Mouse (Mus musculus) heart, embryonic 15.5 days (tissue): ENCODE results near the gene B4galnt1. TPM values are rescaled to one million over a fixed set of nuclear protein-coding genes. Genes with fewer than 3 reads are reported as not detected.

Source experiments
- ATAC-seq: fragments of 200-750 bp; cut with Nextera tagmentation; replicated peaks from 2 replicates; pipeline ENCODE4 v1.8.0; 2017; ENCODE audit warnings: low read depth, moderate TSS enrichment; ENCODE audit not compliant: insufficient number of reproducible peaks, insufficient read depth, low FRiP score
- H3K27ac ChIP-seq: fragments of 300-500 bp; sonication (generic); 2 replicates; pipeline ENCODE4 v1.5.1; 2015; ENCODE audit warnings: mild to moderate bottlenecking, inconsistent platforms
- H3K27me3 ChIP-seq: fragments of 300-500 bp; sonication (generic); 2 replicates; pipeline ENCODE4 v1.6.1; 2015; ENCODE audit warnings: inconsistent platforms
- H3K36me3 ChIP-seq: fragments of 300-500 bp; sonication (generic); 2 replicates; pipeline ENCODE4 v1.6.1; 2015; ENCODE audit warnings: mild to moderate bottlenecking, inconsistent platforms
- H3K4me1 ChIP-seq: fragments of 300-500 bp; sonication (generic); replicated peaks from 2 replicates; pipeline ENCODE4 v1.6.1; 2015; ENCODE audit warnings: inconsistent platforms
- H3K4me2 ChIP-seq: fragments of 300-500 bp; sonication (generic); 2 replicates; pipeline ENCODE4 v1.6.1; 2015; ENCODE audit warnings: inconsistent platforms, mild to moderate bottlenecking, moderate library complexity
- H3K4me3 ChIP-seq: fragments of 300-500 bp; sonication (generic); 2 replicates; pipeline ENCODE4 v1.5.1; 2015; ENCODE audit warnings: mild to moderate bottlenecking, inconsistent platforms
- H3K9ac ChIP-seq: fragments of 300-500 bp; sonication (generic); 2 replicates; pipeline ENCODE4 v1.6.1; 2015; ENCODE audit warnings: mild to moderate bottlenecking, inconsistent platforms
- H3K9me3 ChIP-seq: fragments of 300-500 bp; sonication (generic); replicated peaks from 2 replicates; pipeline ENCODE4 v1.6.1; 2016; ENCODE audit warnings: inconsistent platforms
- WGBS: fragments of 180-500 bp; shearing (Covaris S2); methylation state at CpG from one replicate; pipeline ENCODE4 v1.1.7; 2015; ENCODE audit warnings: mixed read lengths; 5-methylcytosine and 5-hydroxymethylcytosine counted together
- polyA plus RNA-seq: library from polyadenylated mRNA; unstranded; fragments of >200 nt; fragmentation: Nextera tagmentation; extraction: Ambion mirVana; gene quantifications from 2 replicates; pipeline ENCODE4 v1.2.1, GENCODE M21; 2015

B4galnt1 gene
- polyA plus RNA-seq, 1 experiment from 2014 or later = 1.5 TPM

GRCm38 (mm10) chr10:127198492-127198891 is 33.5 kb downstream of the B4galnt1 start:
- Histone ChIP-seq H3K9ac (no peak overlapping the region), H3K36me3 (peaks cover 43% of the 10 kb centered on the region), H3K4me2 (no peak overlapping the region), H3K4me1 (peaks cover 22% of the 10 kb centered on the region), H3K27ac (no peak overlapping the region; the same call in 1 of the 2 replicates), H3K9me3 (no peaks in the 10 kb centered on the region), H3K4me3 (no peak overlapping the region), H3K27me3 (no peaks in the 10 kb centered on the region)
- no peak for ATAC-seq
- 58% methylated on average over 2 of the region's 2 CpGs for WGBS

DNA sequence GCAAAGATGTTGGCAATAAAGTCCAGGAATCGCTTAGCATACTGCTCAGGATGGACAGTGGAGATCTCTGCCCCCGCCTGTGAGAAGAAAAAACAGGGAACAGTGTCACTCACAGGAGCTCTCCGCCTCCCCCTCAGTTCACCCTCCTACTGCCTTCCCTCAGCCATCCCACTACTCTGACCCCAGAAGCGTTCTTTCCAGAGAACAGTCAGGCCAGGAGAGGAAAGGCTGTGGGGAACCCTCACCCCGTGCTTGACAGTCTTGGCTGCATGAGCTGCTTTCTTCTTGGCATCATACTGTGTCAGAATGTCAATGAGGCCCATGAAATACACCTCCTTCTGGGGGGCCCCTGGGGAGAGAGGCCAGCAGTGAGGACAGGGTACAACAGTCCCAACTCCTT is 34.0 kb downstream of the B4galnt1 start:
- H3K9ac ChIP-seq = no peak overlapping the region
- H3K27me3 ChIP-seq = no peaks in the 10 kb centered on the region
- no peaks in the 10 kb centered on the region for H3K9me3 ChIP-seq
- no peak for ATAC-seq
- no peak overlapping the region for H3K4me3 ChIP-seq
- H3K27ac ChIP-seq = no peak overlapping the region; the same call in 1 of the 2 replicates
- 63% methylated on average over 5 of the region's 5 CpGs for WGBS
- H3K36me3 ChIP-seq = peaks cover 47% of the 10 kb centered on the region
- H3K4me2 ChIP-seq = no peak overlapping the region
- H3K4me1 ChIP-seq = peaks cover 22% of the 10 kb centered on the region

- no peak for ATAC-seq
- H3K4me3 ChIP-seq = no peak overlapping the region
- no peak overlapping the region for H3K9ac ChIP-seq
- 86% methylated on average over 11 of the region's 11 CpGs for WGBS
- no peaks in the 10 kb centered on the region for H3K9me3 ChIP-seq
- peaks cover 48% of the 10 kb centered on the region for H3K36me3 ChIP-seq
- no peaks in the 10 kb centered on the region for H3K27me3 ChIP-seq
- H3K27ac ChIP-seq = no peak overlapping the region
- H3K4me2 ChIP-seq = no peak overlapping the region
- peaks cover 19% of the 10 kb centered on the region for H3K4me1 ChIP-seq
These were observed 34.4 kb downstream of the B4galnt1 start for GRCm38 (mm10) chr10:127199474-127199873.

DNA sequence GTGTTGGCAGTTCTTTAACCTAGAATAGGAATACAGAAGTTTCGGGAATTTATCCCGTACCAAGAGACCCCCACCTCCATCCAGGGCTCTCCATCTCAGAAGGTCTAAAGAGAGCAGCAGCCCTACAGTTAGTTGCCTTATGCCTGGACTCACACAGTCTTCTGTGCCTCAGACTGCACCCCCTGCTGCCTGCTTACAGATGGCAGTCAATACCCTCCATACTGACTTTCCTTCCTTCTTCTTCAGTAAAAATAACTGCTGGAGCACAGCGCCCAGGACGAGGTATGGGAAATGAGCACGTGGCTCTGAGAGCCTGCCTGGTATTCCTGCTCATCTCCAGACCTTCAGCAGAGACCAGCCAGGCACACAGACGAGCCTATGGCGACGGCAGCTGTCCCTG is 35.3 kb downstream of the B4galnt1 start:
- Histone ChIP-seq H3K27ac (no peak overlapping the region), H3K4me3 (no peak overlapping the region), H3K9ac (no peak overlapping the region), H3K4me1 (peaks cover 11% of the 10 kb centered on the region), H3K9me3 (no peaks in the 10 kb centered on the region), H3K27me3 (no peaks in the 10 kb centered on the region), H3K36me3 (peaks cover 56% of the 10 kb centered on the region), H3K4me2 (no peak overlapping the region)
- ATAC-seq = no peak
- 76% methylated on average over 8 of the region's 8 CpGs for WGBS

DNA sequence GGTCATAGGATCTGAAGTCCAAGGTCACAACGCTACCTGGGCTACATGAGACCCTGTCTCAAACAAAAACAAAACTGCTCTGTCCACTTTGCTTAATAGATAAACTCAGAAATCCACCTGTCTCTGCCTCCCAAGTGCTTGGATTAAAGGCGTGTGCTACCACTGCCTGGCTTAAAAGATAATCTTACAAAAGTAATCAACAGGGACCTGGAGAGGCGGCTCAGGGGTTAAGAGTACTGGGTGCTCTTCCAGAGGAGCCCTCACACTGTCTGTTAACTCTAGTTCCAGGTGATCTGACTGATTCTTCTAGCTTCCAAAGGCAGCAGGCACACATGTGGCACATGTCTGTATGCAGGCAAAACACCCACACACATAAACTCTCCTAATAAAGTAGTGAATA is 38.1 kb downstream of the B4galnt1 start:
- no peak overlapping the region for H3K4me3 ChIP-seq
- H3K9me3 ChIP-seq = no peaks in the 10 kb centered on the region
- WGBS = 86% methylated on average over 3 of the region's 3 CpGs
- H3K4me2 ChIP-seq = no peak overlapping the region
- H3K36me3 ChIP-seq = peaks cover 79% of the 10 kb centered on the region
- no peak overlapping the region for H3K9ac ChIP-seq
- H3K27me3 ChIP-seq = no peaks in the 10 kb centered on the region
- H3K4me1 ChIP-seq = no peaks in the 10 kb centered on the region
- no peak overlapping the region for H3K27ac ChIP-seq
- no peak for ATAC-seq

DNA sequence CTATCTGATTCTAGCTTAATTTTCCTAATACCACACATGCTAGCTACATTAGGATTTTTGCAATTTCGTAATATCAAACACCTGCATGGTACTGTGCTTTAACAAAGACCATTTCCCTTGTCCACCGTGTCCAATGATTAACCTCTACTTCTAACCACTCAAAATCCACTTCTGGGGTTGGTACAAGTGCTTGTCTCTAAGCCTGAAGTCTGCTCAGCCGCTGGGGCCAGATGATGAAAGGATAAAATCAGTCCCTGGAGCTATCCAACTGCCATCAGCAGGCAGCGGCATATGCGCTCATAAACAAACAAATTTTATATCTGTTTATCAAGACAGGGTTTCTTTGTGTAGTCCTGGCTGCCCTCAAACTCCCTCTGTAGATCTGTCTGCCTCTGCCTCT is 39.6 kb downstream of the B4galnt1 start:
- Histone ChIP-seq H3K4me2 (no peak overlapping the region), H3K9me3 (no peaks in the 10 kb centered on the region), H3K27me3 (no peaks in the 10 kb centered on the region), H3K36me3 (peaks cover 67% of the 10 kb centered on the region), H3K4me3 (no peak overlapping the region), H3K27ac (no peak overlapping the region), H3K9ac (no peak overlapping the region), H3K4me1 (peaks cover 3% of the 10 kb centered on the region; the same call in 1 of the 2 replicates)
- 79% methylated on average over 5 of the region's 5 CpGs for WGBS
- ATAC-seq = no peak

DNA sequence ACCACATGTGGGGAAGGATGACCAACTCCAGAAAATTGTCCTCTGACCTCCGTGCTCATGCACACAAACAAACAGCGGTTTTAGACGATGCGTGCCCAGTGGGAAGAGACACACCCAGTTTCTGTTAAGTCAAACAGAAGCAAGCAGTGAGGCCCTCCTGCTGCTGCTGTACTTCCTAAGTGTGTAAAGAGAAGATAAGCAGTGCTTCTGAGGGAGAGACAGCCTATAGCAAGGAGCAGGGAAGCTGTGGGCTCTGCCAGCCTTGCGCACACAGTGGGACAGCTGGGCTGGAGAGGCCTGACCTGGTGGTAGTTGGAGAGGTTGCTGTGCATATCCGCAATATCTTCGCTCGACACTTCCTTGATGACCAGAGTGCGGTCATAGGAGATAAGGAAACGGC is 40.3 kb downstream of the B4galnt1 start:
- Histone ChIP-seq H3K4me2 (no peak overlapping the region), H3K27ac (no peak overlapping the region), H3K9me3 (no peaks in the 10 kb centered on the region), H3K27me3 (no peaks in the 10 kb centered on the region), H3K36me3 (peaks cover 60% of the 10 kb centered on the region), H3K4me1 (peaks cover 10% of the 10 kb centered on the region), H3K4me3 (no peak overlapping the region), H3K9ac (no peak overlapping the region)
- no peak for ATAC-seq
- 79% methylated on average over 10 of the region's 10 CpGs for WGBS

GRCm38 (mm10) chr10:127208921-127209320 is 43.9 kb downstream of the B4galnt1 start:
- Histone ChIP-seq H3K9ac (no peak overlapping the region), H3K9me3 (no peaks in the 10 kb centered on the region), H3K27ac (peak overlapping the region; percentile 37; the same call in 1 of the 2 replicates), H3K4me2 (no peak overlapping the region), H3K36me3 (peaks cover 34% of the 10 kb centered on the region), H3K4me3 (no peak overlapping the region), H3K4me1 (peaks cover 18% of the 10 kb centered on the region), H3K27me3 (no peaks in the 10 kb centered on the region)
- no peak for ATAC-seq
- 77% methylated on average over 4 of the region's 4 CpGs for WGBS

DNA sequence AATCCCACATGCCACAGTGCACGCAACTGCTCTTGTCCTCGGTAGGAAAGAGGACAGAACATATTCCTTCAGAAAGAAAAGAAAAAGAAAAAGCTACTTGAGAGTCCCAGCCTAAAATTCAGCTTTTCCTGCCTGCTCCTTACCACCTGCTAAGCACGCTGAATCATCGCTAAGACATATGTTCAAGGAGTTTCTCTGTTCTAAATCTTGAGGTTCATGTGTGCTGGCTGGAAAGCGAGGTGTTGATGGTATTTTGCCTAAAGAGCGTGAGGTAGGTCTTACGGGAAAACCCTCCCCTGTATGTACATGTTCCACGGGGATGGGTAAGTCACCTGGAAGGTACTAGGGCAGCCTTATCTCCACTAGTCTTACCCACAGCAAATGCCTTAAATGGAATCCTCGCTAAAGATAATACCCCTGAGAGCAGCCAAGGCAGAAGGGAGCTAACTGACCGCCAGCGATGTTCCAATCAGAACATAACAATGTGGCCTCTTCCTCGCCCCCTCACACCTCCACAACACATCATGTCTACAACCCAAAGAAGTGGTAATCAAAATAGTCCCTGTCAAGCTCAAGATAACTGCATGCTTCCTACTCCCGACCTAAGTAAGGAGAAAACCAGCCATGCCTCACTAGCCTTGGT is 45.0 kb downstream of the B4galnt1 start:
- WGBS = 71% methylated on average over 13 of the region's 13 CpGs
- Histone ChIP-seq H3K4me3 (peak overlapping the region; percentile 78), H3K9ac (no peak overlapping the region), H3K4me2 (peak overlapping the region; percentile 88), H3K4me1 (peaks cover 18% of the 10 kb centered on the region), H3K27ac (no peak overlapping the region), H3K36me3 (peaks cover 25% of the 10 kb centered on the region), H3K27me3 (0 out of 2 replicates have a peak, but pooled peaks cover 2% of the 10 kb centered on the region), H3K9me3 (no peaks in the 10 kb centered on the region)
- ATAC-seq = no peak

- Histone ChIP-seq H3K36me3 (peaks cover 16% of the 10 kb centered on the region; the same call in 1 of the 2 replicates), H3K9ac (peak overlapping the region; percentile 74), H3K4me3 (peak overlapping the region; percentile 78), H3K27me3 (0 out of 2 replicates have a peak, but pooled peaks cover 2% of the 10 kb centered on the region), H3K27ac (peak overlapping the region; percentile 44; the same call in 1 of the 2 replicates), H3K4me2 (peak overlapping the region; percentile 88), H3K4me1 (peaks cover 18% of the 10 kb centered on the region), H3K9me3 (no peaks in the 10 kb centered on the region)
- peak; percentile 53 for ATAC-seq
- WGBS = under 1% methylated on average over 25 of the region's 25 CpGs
These were observed 46.0 kb downstream of the B4galnt1 start for GRCm38 (mm10) chr10:127210961-127211405.

DNA sequence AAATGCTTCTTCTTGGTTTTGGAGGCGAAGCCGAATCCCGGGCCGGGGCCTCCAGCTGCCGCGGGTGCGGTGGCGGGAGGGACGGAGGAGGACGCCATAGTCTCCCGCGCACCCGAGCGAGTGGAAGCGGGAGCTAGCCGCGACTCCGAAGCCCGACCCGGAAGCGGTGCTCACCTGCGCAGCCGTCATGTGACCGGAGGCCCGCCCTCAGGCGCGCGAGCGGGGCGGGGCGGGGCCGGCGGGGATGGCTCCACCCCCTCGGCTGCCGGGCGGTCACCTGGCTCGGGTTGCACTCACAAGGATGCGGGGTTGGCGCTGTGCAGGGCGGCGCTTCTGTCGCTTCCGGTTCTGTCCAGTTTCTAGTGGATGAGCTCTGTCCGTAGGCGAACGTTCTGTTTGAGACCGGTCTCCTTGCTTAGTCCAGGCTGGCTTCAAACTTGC is 46.4 kb downstream of the B4galnt1 start, which contains the start of gene Pip4k2c:
TSS of gene Pip4k2c (minus strand) at position 172 of the 441 bp plus-strand sequence.
- Histone ChIP-seq H3K27ac (peak within 1 kb of the TSS; percentile 44; the same call in 1 of the 2 replicates), H3K4me3 (peak within 1 kb of the TSS; percentile 78), H3K9ac (peak within 1 kb of the TSS; percentile 74), H3K4me2 (peak within 1 kb of the TSS; percentile 88), H3K36me3 (peaks cover 14% of the 10 kb centered on the region; the same call in 1 of the 2 replicates), H3K27me3 (0 out of 2 replicates have a peak, but pooled peaks cover 2% of the 10 kb centered on the region), H3K4me1 (peaks cover 18% of the 10 kb centered on the region), H3K9me3 (no peaks in the 10 kb centered on the region)
- 1% methylated on average over 47 of the region's 47 CpGs for WGBS
- peak; percentile 96 for ATAC-seq
